Mouse (Mus musculus) CH12.LX (cell line): ENCODE measurements around the gene Samd11.
A peak's percentile ranks its signal among the peaks of the same experiment; 100 is the strongest.

Experiments
- CHD2 ChIP-seq: IDR thresholded peaks from 2 replicates; pipeline ENCODE4 v1.6.1; 2011; ENCODE audit warnings: low read length, improper control_type of control experiment
- CTCF ChIP-seq, 2 experiments: IDR thresholded peaks in 1 of 2; conservative IDR thresholded peaks in 1 of 2; 2 replicates each; pipeline ENCODE4 v1.5.1; 2011 to 2012; ENCODE audit warnings: low read depth in 2 of 2, low read length in 2 of 2, improper control_type of control experiment in 1 of 2, inconsistent platforms in 1 of 2, mild to moderate bottlenecking in 1 of 2, moderate library complexity in 1 of 2
- E2F4 ChIP-seq: IDR thresholded peaks from 2 replicates; pipeline ENCODE4 v1.6.1; 2011; ENCODE audit warnings: low read depth, low read length, improper control_type of control experiment; ENCODE audit not compliant: insufficient replicate concordance
- EP300 ChIP-seq: IDR thresholded peaks from 2 replicates; pipeline ENCODE4 v1.6.1; 2011; ENCODE audit warnings: low read length, improper control_type of control experiment
- IRF4 ChIP-seq: IDR thresholded peaks from 2 replicates; pipeline ENCODE4 v1.6.1; 2014; ENCODE audit warnings: low read depth, mild to moderate bottlenecking, inconsistent platforms, low read length, improper control_type of control experiment
- JUND ChIP-seq: conservative IDR thresholded peaks from 2 replicates; pipeline ENCODE4 v1.6.1; 2011; ENCODE audit warnings: low read depth, low read length, improper control_type of control experiment
- MAZ ChIP-seq: IDR thresholded peaks from 2 replicates; pipeline ENCODE4 v1.6.1; 2012; ENCODE audit warnings: low read depth, mild to moderate bottlenecking, inconsistent platforms, low read length, improper control_type of control experiment, moderate library complexity
- MXI1 ChIP-seq: IDR thresholded peaks from 2 replicates; pipeline ENCODE4 v1.6.1; 2011; ENCODE audit warnings: mild to moderate bottlenecking, low read depth, low read length, improper control_type of control experiment
- NELFE ChIP-seq: IDR thresholded peaks from 2 replicates; pipeline ENCODE4 v1.6.1; 2011; ENCODE audit warnings: low read depth, low read length, improper control_type of control experiment
- POLR2A ChIP-seq: IDR thresholded peaks from 2 replicates; pipeline ENCODE4 v1.6.1; 2011; ENCODE audit warnings: low read depth, mild to moderate bottlenecking, improper control_type of control experiment, low read length
- POLR2AphosphoS2 ChIP-seq: IDR thresholded peaks from 2 replicates; pipeline ENCODE4 v1.6.1; 2011; ENCODE audit warnings: low read depth, low read length, improper control_type of control experiment
- TCF12 ChIP-seq: IDR thresholded peaks from 2 replicates; pipeline ENCODE4 v1.6.1; 2014; ENCODE audit warnings: low read depth, mild to moderate bottlenecking, inconsistent platforms, low read length, improper control_type of control experiment
- ZC3H11A ChIP-seq: IDR thresholded peaks from 2 replicates; pipeline ENCODE4 v1.6.1; 2012; ENCODE audit warnings: low read depth, mild to moderate bottlenecking, inconsistent platforms, low read length, improper control_type of control experiment

DNA sequence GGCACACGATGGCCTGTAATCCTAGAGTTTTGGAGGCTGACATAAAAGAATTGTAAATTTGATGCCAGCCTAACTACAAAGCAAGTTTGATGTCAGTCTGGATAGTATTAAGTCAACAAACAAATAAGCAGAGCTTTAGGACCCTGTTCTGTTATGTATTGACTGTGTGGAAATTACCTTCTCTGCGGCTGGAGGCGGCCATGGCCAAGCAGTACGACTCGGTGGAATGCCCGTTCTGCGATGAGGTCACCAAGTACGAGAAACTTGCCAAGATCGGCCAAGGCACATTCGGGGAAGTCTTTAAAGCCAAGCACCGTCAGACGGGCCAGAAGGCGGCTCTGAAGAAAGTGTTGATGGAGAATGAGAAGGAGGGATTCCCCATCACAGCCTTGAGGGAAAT lies 42.3 kb downstream of the Samd11 start:
- TF ChIP-seq E2F4 (no peak), CTCF (conservative IDR thresholded peaks at IDR 0.05 in 1 of 2, IDR thresholded peaks at IDR 0.05 in 1 of 2; ENCODE audit: low read depth in 2 of 2, low read length in 2 of 2) (no peak), ZC3H11A (no peak), CHD2 (no peak), IRF4 (peak; percentile 71; the same call in 1 of the 2 replicates), POLR2A (no peak), POLR2AphosphoS2 (no peak), TCF12 (no peak), EP300 (no peak), JUND (no peak), MXI1 (no peak), MAZ (no peak), NELFE (no peak)
